Mouse (Mus musculus) G1E (cell line): ENCODE data around the gene Scn4b.

Source experiments
- CTCF ChIP-seq: IDR thresholded peaks from 2 replicates; pipeline ENCODE4 v1.5.1; 2012; ENCODE audit warnings: low read depth, low read length, inconsistent platforms, mixed read lengths
- GATA1 ChIP-seq: IDR thresholded peaks from 2 replicates; pipeline ENCODE4 v1.6.1; 2012; ENCODE audit warnings: borderline replicate concordance, low read length, inconsistent platforms, mixed read lengths
- GATA2 ChIP-seq: IDR thresholded peaks from 2 replicates; pipeline ENCODE4 v1.6.1; 2012; ENCODE audit warnings: low read depth, low read length, inconsistent platforms, borderline replicate concordance
- POLR2AphosphoS5 ChIP-seq: IDR thresholded peaks from 2 replicates; pipeline ENCODE4 v1.6.1; 2012; ENCODE audit warnings: low read depth, low read length, inconsistent platforms; ENCODE audit not compliant: insufficient replicate concordance
- TAL1 ChIP-seq: conservative IDR thresholded peaks from 2 replicates; pipeline ENCODE4 v1.6.1; 2012; ENCODE audit warnings: low read depth, low read length, inconsistent platforms, mixed read lengths

- no peak for TF ChIP-seq CTCF
- TF ChIP-seq GATA1: no peak
- no peak for TF ChIP-seq POLR2AphosphoS5
- TF ChIP-seq GATA2: no peak
- TF ChIP-seq TAL1: no peak
Observed at GRCm38 (mm10) chr9:45179282-45179681, 41.1 kb downstream of the Scn4b start.
